Mouse (Mus musculus) forelimb bud, embryonic 11.5 days (tissue): ENCODE measurements around the gene Vmn2r17.

Experiments
- DNase-seq: peaks from one replicate; pipeline ENCODE4 v3.0.0-alpha.2; 2012; ENCODE audit warnings: low read depth, low spot score

Vmn2r17 gene

DNA sequence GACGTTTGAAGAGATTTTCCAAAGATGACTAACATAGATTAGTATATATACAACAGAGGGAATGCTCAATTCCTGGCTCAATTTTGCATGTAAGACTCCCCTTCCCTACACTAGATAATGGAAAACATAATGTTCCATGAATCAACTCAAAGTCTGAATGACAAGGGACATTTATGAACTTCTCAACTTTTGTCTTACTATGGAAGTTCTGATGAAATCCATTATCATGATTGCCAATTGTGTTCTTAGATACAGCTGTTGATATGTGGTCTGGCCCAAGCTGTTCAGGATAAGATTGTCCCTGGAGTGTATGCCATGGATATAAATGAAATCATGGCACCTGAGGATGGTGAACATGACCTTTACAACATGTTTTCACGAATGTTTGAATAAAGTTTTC, at the start of gene Vmn2r17:
Vmn2r17 (plus strand) TSS at position 301 of the 400 bp plus-strand sequence.
- DNase-seq: no peak

DNA sequence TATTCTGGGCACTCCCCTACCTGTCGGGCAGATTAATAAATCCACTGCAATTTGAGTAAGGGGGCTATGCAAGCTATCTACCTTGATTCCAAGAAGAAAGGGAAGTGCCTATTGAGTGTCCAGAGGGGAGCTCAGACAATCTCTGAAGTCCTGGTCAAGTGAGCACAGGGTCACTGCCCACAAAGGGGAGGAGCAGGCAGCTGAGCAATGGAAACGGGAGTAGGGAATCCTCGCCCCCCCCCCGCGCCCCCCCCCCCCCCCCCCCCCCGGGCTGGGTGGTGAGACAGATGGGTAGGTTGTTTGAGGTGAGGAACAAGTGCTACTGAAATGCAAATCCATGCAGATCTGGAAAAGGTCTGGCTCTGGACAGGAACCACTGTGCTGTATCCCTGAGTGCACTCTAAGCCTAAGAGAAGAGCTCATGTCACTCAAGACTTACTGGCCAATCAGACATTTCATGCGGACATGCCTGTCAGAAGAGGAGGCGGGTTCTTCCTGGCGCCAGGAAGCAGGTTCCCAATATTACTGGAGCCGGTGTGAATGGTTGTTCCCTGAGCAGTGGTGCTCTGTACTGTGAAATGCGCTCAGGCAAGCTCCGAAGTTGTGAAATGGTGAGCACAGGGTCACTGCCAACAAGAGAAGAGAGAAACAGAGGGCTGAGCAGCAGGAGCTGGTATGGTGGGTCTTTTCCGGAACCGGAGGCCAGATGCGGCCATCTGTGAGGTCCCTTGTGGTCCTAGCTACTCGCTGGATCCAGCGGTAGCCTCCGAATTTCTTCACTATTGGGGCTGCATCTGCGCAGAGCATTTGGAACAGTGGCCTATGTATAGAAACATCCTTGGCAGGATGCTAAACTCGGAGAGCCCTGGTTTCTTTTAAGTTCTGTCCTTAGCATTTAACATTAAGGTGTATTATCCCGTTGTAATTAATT, 47.4 kb downstream of the Vmn2r17 start:
- DNase-seq: no peak

DNA sequence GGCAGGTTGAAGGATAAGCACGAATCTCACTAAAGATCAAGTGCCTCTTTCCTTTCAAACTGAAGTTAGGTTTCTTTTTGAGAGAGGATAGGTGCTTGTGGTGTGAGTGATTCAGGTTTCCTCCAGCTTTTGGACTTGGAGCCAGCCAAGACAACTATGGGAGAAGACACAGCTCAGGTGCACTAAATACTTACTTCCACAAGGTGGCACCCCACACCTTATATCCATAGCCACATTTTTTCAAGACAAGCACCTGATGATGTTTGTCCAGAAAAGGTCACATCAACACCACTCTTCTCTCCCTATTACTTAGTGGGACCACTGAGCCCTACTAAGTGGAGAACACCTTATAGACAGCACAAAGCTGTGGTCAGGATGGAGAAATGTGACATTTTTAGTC, 87.2 kb downstream of the Vmn2r17 start:
- DNase-seq: peak; percentile 3
